Mouse (Mus musculus) embryonic facial prominence, embryonic 11.5 days (tissue): ENCODE data around the gene H2-DMa. TPM values are rescaled to one million over a fixed set of nuclear protein-coding genes. Genes with fewer than 3 reads are reported as not detected.
A peak's percentile ranks its signal among the peaks of the same experiment; 100 is the strongest.

Source experiments
- ATAC-seq: fragments of 200-750 bp; cut with Nextera tagmentation; replicated peaks from 2 replicates; pipeline ENCODE4 v1.8.0; 2017; ENCODE audit warnings: low read depth; ENCODE audit not compliant: insufficient number of reproducible peaks, low FRiP score, low TSS enrichment
- DNase-seq: peaks from one replicate; pipeline ENCODE4 v3.0.0-alpha.2; 2015; ENCODE audit warnings: low spot score
- H3K27ac ChIP-seq: fragments of 300-500 bp; sonication (generic); replicated peaks from 2 replicates; pipeline ENCODE4 v1.5.1; 2014; ENCODE audit warnings: mild to moderate bottlenecking, low read depth, low read length, control low read depth
- H3K27me3 ChIP-seq: fragments of 300-500 bp; sonication (generic); 2 replicates; pipeline ENCODE4 v1.6.1; 2014; ENCODE audit warnings: mild to moderate bottlenecking, low read length, moderate library complexity, mixed read lengths; ENCODE audit not compliant: control insufficient read depth, insufficient read depth
- H3K36me3 ChIP-seq: fragments of 300-500 bp; sonication (generic); replicated peaks from 2 replicates; pipeline ENCODE4 v1.6.1; 2014; ENCODE audit warnings: low read depth, mild to moderate bottlenecking, low read length, moderate library complexity, mixed read lengths; ENCODE audit not compliant: control insufficient read depth, insufficient read depth
- H3K4me1 ChIP-seq: fragments of 300-500 bp; sonication (generic); 2 replicates; pipeline ENCODE4 v1.6.1; 2014; ENCODE audit warnings: low read length, mixed read lengths; ENCODE audit not compliant: control insufficient read depth, insufficient read depth
- H3K4me2 ChIP-seq: fragments of 300-500 bp; sonication (generic); 2 replicates; pipeline ENCODE4 v1.6.1; 2014; ENCODE audit warnings: low read depth, mild to moderate bottlenecking, control low read depth, low read length, moderate library complexity
- H3K4me3 ChIP-seq: fragments of 300-500 bp; sonication (generic); 2 replicates; pipeline ENCODE4 v1.5.1; 2014; ENCODE audit warnings: low read depth, low read length, control low read depth
- H3K9ac ChIP-seq: fragments of 300-500 bp; sonication (generic); replicated peaks from 2 replicates; pipeline ENCODE4 v1.6.1; 2014; ENCODE audit warnings: mild to moderate bottlenecking, control low read depth, low read length
- H3K9me3 ChIP-seq: fragments of 300-500 bp; sonication (generic); replicated peaks from 2 replicates; pipeline ENCODE4 v1.6.1; 2016; ENCODE audit warnings: mild to moderate bottlenecking, low read length, inconsistent platforms, mixed read lengths; ENCODE audit not compliant: control insufficient read depth
- WGBS: fragments of 180-500 bp; shearing (Covaris S2); extraction: QIAGEN DNeasy Blood & Tissue Kit; methylation state at CpG from one replicate; pipeline ENCODE4 v1.1.7; 2014; 5-methylcytosine and 5-hydroxymethylcytosine counted together
- polyA plus RNA-seq: library from polyadenylated mRNA; unstranded; fragments of >200 nt; fragmentation: Nextera tagmentation; extraction: Ambion mirVana; gene quantifications from 2 replicates; pipeline ENCODE4 v1.2.1, GENCODE M21; 2014

The H2-DMa gene
- polyA plus RNA-seq, 1 experiment from 2014 or later = 9.7 TPM

DNA sequence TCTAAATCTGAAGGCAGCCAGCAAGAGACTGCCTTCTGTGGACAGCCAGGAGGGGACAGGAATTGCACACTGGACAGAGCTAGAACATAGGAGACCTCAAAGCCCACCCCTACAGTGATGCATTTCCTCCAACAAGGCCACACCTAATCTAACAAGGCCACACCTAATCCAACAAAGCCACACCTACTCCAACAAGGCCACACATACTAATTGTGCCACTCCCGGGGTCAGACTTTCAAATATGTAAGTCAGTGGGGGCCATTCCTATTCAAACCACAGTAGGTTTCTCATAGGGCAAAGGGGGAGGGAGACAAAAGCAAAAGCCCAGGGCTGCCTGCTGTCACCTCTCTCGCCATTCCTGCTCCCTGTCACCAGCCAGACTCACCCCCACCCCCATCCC lies 32.0 kb upstream of the H2-DMa start:
- Histone ChIP-seq H3K9ac (no peak overlapping the region), H3K4me2 (no peak overlapping the region), H3K4me1 (no peaks in the 10 kb centered on the region), H3K27me3 (no peaks in the 10 kb centered on the region), H3K36me3 (no peaks in the 10 kb centered on the region), H3K4me3 (no peak overlapping the region), H3K27ac (no peak overlapping the region), H3K9me3 (no peaks in the 10 kb centered on the region)
- DNase-seq = no peak
- ATAC-seq = no peak
- 52% methylated on average over 2 of the region's 2 CpGs for WGBS

DNA sequence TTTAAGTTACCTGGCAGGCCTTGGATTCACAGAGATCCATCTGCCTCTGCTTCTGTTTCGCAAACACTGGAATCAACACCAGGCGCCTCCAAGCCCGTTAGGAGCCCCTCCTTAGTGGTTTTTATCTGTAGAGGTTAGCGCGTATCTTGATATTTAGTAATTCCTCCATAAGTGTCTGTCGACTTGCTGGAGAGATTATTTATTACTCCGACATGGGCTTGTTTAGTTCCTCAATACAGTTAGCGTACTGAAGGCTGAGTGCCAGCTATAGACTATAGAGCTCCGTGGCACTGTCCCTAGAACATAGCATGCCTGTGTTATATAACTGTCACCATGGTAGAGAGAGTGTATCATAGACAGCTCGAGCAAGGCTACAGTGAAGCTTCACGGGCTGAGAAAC lies 31.2 kb upstream of the H2-DMa start:
- Histone ChIP-seq H3K9ac (no peak overlapping the region), H3K27ac (no peak overlapping the region), H3K4me2 (no peak overlapping the region), H3K4me1 (no peaks in the 10 kb centered on the region), H3K27me3 (no peaks in the 10 kb centered on the region), H3K9me3 (no peaks in the 10 kb centered on the region), H3K36me3 (no peaks in the 10 kb centered on the region), H3K4me3 (no peak overlapping the region)
- DNase-seq (no peak), ATAC-seq (no peak)
- 91% methylated on average over 11 of the region's 11 CpGs for WGBS

DNA sequence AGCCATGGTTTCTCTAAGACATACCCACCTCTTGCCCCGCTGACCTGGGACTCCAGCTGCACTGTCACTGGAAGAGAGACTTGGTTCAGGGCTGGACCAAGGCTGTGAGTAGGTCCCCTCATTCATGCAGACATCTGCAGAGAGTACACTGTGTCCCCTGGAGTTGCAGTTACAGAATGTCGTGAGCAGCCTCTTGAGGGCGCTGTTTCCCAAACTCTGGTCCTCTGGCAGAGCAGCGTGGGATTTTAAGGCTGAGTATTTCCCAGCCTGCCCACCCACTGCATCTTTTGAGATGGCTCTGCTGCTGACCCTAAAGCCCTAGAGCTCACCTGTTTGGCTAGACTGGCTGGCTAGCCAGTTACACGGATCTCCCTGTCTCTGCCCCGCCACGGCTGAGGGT lies 28.4 kb upstream of the H2-DMa start:
- Histone ChIP-seq H3K27me3 (no peaks in the 10 kb centered on the region), H3K4me2 (no peak overlapping the region), H3K36me3 (no peaks in the 10 kb centered on the region), H3K9ac (no peak overlapping the region), H3K4me1 (no peaks in the 10 kb centered on the region), H3K9me3 (no peaks in the 10 kb centered on the region), H3K27ac (no peak overlapping the region), H3K4me3 (no peak overlapping the region)
- peak; percentile 15 for DNase-seq
- WGBS = 50% methylated on average over 7 of the region's 7 CpGs
- no peak for ATAC-seq

DNA sequence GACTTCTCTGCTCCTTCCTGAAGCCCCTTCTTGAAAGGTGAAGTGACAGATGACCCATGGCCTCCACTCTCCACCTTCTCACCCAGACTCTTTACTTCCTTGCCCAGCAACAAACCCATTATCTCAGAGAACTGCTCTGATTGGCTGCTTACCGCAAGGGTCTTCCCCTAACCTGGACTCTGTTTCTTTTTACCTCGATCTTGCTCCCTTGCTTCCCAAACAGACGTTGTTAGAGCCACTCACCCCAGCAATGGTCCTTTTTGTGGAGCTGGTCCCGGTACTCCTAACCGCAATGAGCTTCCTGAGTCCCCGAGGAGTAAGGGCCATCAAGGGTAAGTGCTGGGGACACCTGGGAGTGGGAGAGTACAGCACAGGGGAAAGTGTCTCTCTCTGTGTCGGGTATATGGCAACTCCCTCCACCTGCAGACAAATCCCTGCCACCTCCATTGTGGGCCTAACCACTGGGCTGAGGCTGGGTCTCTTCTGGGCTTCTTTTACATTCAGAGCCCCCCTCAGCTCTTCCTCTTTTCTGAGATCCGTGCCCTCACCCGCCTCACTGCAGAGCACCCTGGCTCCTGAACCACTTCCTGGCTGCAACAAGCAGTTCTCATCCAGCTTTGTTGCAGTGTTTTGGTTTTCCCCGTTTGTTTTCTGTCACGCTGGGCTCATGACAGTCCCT lies 27.0 kb upstream of the H2-DMa start, which contains the start of gene H2-Oa:
Gene H2-Oa, plus strand, starts transcription at position 144 of the 679 bp plus-strand sequence.
- ATAC-seq = no peak
- Histone ChIP-seq H3K27me3 (no peaks in the 10 kb centered on the region), H3K9ac (no peak within 1 kb of the TSS), H3K36me3 (no peaks in the 10 kb centered on the region), H3K4me1 (no peaks in the 10 kb centered on the region), H3K4me3 (no peak within 1 kb of the TSS), H3K4me2 (no peak within 1 kb of the TSS), H3K27ac (no peak within 1 kb of the TSS), H3K9me3 (no peaks in the 10 kb centered on the region)
- WGBS = 40% methylated on average over 11 of the region's 11 CpGs
- no peak for DNase-seq

DNA sequence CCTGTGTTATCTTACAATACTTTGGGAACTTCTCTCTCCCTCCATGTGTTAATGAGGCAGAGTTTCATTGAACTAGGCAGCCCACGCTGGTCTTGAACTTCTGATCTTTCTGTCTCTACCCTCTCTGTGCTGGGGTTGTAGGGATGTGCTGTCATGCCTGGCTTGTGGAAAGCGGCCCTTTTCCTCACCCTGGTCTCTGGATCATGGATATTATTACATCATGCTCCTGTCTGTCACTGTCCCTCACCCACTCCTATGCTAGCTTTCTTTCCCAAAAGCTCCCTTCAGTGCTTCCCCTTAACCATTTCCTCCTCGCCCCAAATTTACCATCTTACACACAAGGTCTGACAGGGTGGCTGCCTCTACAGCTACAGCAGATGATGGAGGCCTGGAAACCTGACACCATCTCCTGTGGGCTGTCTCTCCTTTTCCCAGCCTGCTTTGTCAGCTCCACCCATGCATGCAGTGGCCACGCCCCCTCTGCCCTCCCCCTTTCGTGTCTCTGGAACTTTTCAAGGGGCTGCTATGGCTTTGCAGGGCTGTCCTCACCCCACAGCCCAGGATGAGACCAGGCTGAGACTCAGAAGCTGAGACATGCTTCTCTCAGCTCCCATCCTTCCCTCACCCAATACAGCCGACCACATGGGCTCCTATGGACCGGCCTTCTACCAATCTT lies 26.0 kb upstream of the H2-DMa start:
- H3K27me3 ChIP-seq = no peaks in the 10 kb centered on the region
- H3K27ac ChIP-seq = no peak overlapping the region
- H3K4me3 ChIP-seq = no peak overlapping the region
- H3K9ac ChIP-seq = no peak overlapping the region
- WGBS = 32% methylated on average over 7 of the region's 7 CpGs
- H3K4me1 ChIP-seq = no peaks in the 10 kb centered on the region
- H3K4me2 ChIP-seq = no peak overlapping the region
- peak; percentile 78 for DNase-seq
- peak; percentile 84 for ATAC-seq
- no peaks in the 10 kb centered on the region for H3K9me3 ChIP-seq
- no peaks in the 10 kb centered on the region for H3K36me3 ChIP-seq

DNA sequence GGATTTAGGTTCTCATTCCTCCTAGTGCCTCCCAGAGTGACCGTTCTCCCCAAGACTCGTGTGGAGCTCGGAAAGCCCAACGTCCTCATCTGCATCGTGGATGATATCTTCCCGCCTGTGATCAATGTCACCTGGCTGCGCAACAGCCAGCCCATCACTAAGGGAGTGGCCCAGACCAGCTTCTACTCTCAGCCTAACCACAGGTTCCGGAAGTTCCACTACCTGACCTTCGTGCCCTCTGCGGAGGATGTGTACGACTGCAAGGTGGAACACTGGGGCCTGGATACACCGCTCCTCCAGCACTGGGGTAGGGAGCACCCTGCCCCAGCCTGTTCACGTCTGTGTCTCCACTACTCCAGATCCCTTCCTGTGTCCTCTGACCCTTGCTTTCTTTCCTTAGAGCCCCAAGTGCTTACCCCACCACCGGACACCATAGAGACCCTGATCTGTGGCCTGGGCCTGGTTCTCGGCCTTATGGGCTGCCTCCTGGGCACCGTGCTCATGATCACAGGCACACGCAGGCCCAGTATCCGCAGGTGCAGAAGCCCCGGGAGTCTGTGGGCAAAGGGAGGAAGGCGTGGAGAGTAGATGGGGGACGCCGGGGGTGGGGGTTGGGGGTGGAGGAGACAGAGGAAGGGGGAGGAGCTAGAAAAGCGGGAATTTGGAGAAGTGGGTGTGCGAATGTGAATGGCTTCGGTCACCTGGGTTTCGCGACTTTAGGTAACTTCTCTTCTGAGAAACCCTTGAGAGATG lies 24.9 kb upstream of the H2-DMa start:
- no peaks in the 10 kb centered on the region for H3K36me3 ChIP-seq
- no peak for DNase-seq
- WGBS = 81% methylated on average over 27 of the region's 27 CpGs
- H3K27me3 ChIP-seq = no peaks in the 10 kb centered on the region
- no peak for ATAC-seq
- no peak overlapping the region for H3K4me2 ChIP-seq
- H3K9me3 ChIP-seq = no peaks in the 10 kb centered on the region
- no peak overlapping the region for H3K4me3 ChIP-seq
- H3K4me1 ChIP-seq = no peaks in the 10 kb centered on the region
- no peak overlapping the region for H3K27ac ChIP-seq
- H3K9ac ChIP-seq = no peak overlapping the region

DNA sequence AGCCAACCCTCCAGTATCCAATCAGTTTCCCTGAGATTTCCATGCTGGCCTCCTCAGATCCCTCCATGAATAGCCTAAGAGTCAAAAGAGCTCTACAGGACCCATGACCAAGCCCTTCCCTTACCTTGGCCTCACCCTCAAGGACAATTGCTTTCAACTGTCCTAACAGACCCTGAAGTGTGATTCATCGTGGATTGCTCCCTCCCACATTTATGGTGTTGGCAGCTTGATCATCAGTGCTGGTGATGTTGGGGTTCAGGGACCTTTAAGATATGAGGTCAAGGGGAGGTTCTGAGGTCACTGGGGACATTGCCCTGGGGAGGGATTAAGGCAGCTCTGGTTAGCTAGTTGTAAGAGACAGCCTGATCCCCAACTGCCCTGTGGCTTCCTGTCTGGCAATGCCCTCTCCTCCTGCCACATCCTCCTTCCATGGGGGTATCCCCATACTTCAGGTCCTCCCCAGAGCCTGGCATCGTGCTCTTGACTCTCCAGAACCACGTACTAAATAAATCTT lies 22.8 kb upstream of the H2-DMa start:
- Histone ChIP-seq H3K36me3 (no peaks in the 10 kb centered on the region), H3K4me2 (no peak overlapping the region), H3K9ac (no peak overlapping the region), H3K4me1 (no peaks in the 10 kb centered on the region), H3K27ac (no peak overlapping the region), H3K4me3 (no peak overlapping the region), H3K9me3 (no peaks in the 10 kb centered on the region), H3K27me3 (no peaks in the 10 kb centered on the region)
- ATAC-seq = no peak
- 79% methylated on average over 3 of the region's 3 CpGs for WGBS
- no peak for DNase-seq

DNA sequence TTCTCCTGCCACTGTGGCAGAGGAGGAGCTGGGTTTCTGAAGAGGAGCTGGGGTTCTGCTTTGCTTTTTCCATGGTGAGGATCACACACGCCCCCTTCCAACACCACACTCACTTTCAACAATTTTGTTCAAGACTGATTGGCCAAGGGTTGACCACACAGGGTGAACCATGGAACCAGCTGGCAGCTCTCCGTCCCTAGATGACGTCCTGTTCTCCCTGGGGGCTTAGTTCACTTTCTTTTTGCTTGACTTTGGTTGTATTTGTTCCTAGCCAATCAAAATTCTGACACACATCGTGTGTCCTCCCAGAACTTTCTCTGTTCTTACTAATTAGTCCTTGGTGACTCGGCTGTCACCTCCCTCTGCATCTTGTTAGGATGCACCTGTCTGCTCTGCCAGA lies 22.1 kb upstream of the H2-DMa start:
- H3K27me3 ChIP-seq = no peaks in the 10 kb centered on the region
- H3K4me1 ChIP-seq = no peaks in the 10 kb centered on the region
- H3K27ac ChIP-seq = no peak overlapping the region
- no peak overlapping the region for H3K4me3 ChIP-seq
- WGBS = 64% methylated on average over 5 of the region's 5 CpGs
- no peaks in the 10 kb centered on the region for H3K9me3 ChIP-seq
- no peak for ATAC-seq
- H3K9ac ChIP-seq = no peak overlapping the region
- no peak overlapping the region for H3K4me2 ChIP-seq
- H3K36me3 ChIP-seq = no peaks in the 10 kb centered on the region
- DNase-seq = no peak
